Mouse (Mus musculus): ENCODE measurements at regions not wholly inside any gene's neighbourhood (a gene's known extent, or its start where the extent isn't known, plus 50 kb on each side); places are given as distances from the start of the nearest gene placed in this dataset.

DNA sequence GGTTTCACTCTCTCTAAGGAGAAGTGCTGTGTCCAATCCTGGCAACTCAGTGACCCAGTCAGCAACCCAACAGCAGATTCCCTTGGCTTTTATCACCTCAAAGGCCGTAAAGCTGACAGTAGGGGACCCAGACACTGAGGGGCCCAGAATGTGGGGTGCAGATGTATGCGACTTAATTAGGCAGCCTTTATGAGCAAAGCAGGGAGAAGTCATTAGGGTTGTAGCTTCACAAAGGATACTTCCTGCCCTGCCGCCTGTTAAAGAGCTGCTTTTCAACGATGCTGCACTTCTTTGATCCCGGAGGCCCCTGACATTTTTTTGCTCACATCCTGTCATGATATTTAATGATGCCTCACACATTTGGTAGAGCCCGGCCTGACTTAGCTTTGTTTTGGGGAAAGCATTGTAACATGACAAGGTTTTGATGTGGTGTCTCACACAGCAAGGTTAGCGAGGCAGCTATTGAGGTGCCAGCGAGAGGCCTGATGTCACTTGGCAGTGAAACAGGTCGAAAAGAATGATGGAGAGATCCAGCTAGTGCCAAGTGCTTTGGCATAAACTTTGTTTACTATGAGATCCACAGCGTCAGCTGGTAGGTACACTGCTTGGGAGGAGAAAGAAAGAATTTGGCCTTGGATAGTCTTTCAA is 240.2 kb downstream of the Slc4a3 start:
- Histone ChIP-seq H3K4me2 (no peak overlapping the region), H3K36me3 (no peaks in the 10 kb centered on the region), H3K9me3 (no peaks in the 10 kb centered on the region), H3K27ac (no peak overlapping the region), H3K27me3 (no peaks in the 10 kb centered on the region), H3K9ac (no peak overlapping the region), H3K4me3 (no peak overlapping the region), H3K4me1 (no peaks in the 10 kb centered on the region)
- ATAC-seq (ENCODE audit: borderline replicate concordance, extremely low read depth, low FRiP score, low TSS enrichment), result no peak
- WGBS, result 44% methylated on average over 10 of the region's 10 CpGs

DNA sequence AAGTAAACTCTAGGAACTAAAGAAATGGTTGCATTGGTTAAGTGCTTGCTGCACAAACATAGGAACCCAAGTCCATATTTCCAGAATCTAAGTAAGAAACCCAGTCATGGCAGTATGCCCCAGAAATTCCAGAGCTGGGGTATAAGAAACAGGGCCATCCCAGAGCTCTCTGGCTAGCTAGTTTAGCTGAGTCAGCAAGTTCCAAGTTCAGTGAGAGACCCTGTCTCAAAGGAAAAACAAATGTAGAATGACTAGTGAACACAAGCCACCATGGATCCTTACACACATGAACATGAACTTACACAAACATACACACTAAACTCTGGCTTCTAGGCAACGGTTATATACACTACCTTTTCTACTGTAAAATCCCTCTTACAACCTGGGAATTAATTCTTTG is 245.4 kb downstream of the Slc4a3 start:
- H3K27me3 ChIP-seq, result no peaks in the 10 kb centered on the region
- no peak overlapping the region for H3K4me3 ChIP-seq
- H3K36me3 ChIP-seq, result no peaks in the 10 kb centered on the region
- no peak overlapping the region for H3K27ac ChIP-seq
- no peak overlapping the region for H3K4me2 ChIP-seq
- no peaks in the 10 kb centered on the region for H3K4me1 ChIP-seq
- no peaks in the 10 kb centered on the region for H3K9me3 ChIP-seq
- 67% methylated on average over 1 of the region's 1 CpGs for WGBS
- ATAC-seq (ENCODE audit: borderline replicate concordance, extremely low read depth, low FRiP score, low TSS enrichment), result no peak
- no peak overlapping the region for H3K9ac ChIP-seq

DNA sequence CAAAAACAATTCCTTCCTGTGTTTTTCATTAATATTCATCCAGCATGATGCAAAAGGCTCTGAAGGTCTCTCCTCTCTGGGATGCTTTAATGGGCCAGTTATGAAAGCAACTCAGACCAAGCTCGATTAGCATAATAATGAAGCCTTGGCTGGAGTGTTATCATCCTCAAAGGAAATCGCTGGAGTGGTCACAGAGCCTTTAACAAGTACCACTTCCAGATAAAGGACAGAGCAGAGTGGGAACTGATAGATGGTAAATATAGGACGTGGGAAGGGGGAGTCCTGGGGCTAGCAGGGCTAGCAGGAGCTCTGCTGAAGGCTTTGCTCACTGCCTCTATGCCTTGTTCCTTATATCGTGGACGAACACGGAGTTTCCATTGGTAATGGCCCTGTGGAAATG is 251.7 kb downstream of the Slc4a3 start:
- no peak overlapping the region for H3K9ac ChIP-seq
- 47% methylated on average over 6 of the region's 6 CpGs for WGBS
- H3K4me3 ChIP-seq, result no peak overlapping the region
- H3K9me3 ChIP-seq, result no peaks in the 10 kb centered on the region
- H3K27me3 ChIP-seq, result no peaks in the 10 kb centered on the region
- H3K4me1 ChIP-seq, result peaks cover 10% of the 10 kb centered on the region
- ATAC-seq (ENCODE audit: borderline replicate concordance, extremely low read depth, low FRiP score, low TSS enrichment), result no peak
- H3K36me3 ChIP-seq, result no peaks in the 10 kb centered on the region
- no peak overlapping the region for H3K27ac ChIP-seq
- H3K4me2 ChIP-seq, result no peak overlapping the region

DNA sequence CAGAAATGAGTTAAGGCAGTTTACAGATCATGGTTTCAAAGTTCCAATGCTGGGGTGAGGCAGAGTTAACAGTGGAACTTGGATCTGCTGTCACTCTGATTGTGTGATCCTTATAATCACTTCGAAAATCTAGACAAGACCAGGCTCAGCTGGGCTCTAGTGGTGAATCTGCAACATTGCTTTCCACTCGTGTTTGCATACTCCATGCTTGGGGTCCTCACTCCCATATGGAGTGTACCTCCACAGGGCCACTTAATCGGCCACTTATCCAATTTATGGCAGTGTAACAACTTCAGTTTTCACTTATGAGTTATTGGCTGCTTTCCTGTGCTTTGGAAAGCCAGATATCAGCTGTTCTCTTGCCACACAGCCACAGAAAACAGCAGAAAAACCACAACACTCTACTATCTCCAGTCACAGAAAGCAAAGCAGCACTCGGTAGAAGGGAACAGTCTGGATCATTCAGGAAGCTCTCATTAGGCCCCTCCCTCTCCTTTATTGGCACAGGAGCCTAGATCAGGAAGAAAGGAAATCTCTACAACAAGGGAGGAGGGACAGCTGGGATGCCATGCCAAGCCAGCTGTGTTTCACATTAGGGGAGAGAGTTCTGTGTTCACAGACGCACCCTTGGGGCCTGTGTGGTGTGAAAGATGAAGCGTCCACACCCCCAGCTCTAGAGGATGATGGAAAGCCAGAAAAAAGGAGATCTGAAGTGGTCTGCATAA is 252.5 kb downstream of the Slc4a3 start:
- peak; percentile 65; the same call in 1 of the 2 replicates for ATAC-seq (ENCODE audit: borderline replicate concordance, extremely low read depth, low FRiP score, low TSS enrichment)
- no peaks in the 10 kb centered on the region for H3K9me3 ChIP-seq
- no peaks in the 10 kb centered on the region for H3K27me3 ChIP-seq
- H3K4me1 ChIP-seq, result peaks cover 10% of the 10 kb centered on the region
- H3K4me3 ChIP-seq, result no peak overlapping the region
- no peak overlapping the region for H3K4me2 ChIP-seq
- H3K36me3 ChIP-seq, result no peaks in the 10 kb centered on the region
- 0 out of 2 replicates have a peak overlapping the region, but pooled peaks have one; percentile 5 for H3K27ac ChIP-seq
- WGBS, result 40% methylated on average over 6 of the region's 6 CpGs
- H3K9ac ChIP-seq, result no peak overlapping the region

DNA sequence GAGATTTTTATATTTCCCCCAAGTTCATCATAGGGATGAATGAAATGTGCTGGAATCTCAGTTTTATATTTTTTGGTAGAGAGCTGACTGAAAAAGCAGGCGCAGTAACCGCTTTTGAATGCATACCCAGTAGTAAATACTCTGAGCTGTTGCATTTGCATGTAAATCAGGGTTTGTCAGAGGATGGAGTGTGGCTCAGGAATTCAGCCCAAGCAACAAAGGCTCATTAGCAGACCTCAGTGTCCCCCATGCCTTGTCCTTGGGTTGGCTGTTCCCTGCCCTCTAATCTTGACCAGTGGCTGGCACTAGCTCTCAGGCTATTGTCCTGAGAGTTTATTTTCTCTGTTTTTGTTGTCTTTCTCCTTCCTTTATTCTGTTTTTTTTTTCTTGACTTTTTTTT is 258.4 kb downstream of the Slc4a3 start:
- H3K4me2 ChIP-seq, result no peak overlapping the region
- H3K9ac ChIP-seq, result no peak overlapping the region
- no peaks in the 10 kb centered on the region for H3K4me1 ChIP-seq
- H3K4me3 ChIP-seq, result no peak overlapping the region
- H3K36me3 ChIP-seq, result no peaks in the 10 kb centered on the region
- H3K9me3 ChIP-seq, result no peaks in the 10 kb centered on the region
- WGBS, result 78% methylated on average over 2 of the region's 2 CpGs
- no peak for ATAC-seq (ENCODE audit: borderline replicate concordance, extremely low read depth, low FRiP score, low TSS enrichment)
- no peaks in the 10 kb centered on the region for H3K27me3 ChIP-seq
- H3K27ac ChIP-seq, result no peak overlapping the region

DNA sequence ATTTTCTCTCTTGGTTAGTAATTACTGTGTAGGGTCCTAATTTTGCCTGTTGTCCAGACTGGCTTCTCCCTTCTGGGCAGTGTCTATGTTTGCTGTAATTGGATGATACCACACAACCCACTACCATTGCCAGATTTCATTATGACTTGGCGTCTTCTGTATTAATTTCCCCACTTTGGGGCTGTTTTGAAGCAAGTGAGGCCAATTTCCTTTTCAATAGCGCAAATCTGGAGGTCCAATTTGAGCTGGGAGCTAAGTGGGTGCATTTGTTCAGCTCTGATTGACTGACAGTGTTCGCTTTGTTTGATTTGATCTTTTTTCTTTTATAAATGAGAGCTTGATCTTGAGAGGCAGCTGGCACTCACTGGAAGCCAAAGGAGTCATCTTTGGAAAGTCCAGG is 266.4 kb downstream of the Slc4a3 start:
- WGBS, result 76% methylated on average over 3 of the region's 3 CpGs
- Histone ChIP-seq H3K36me3 (no peaks in the 10 kb centered on the region), H3K4me2 (no peak overlapping the region), H3K9me3 (no peaks in the 10 kb centered on the region), H3K27me3 (no peaks in the 10 kb centered on the region), H3K27ac (no peak overlapping the region), H3K4me3 (no peak overlapping the region), H3K4me1 (no peaks in the 10 kb centered on the region), H3K9ac (no peak overlapping the region)
- no peak for ATAC-seq (ENCODE audit: borderline replicate concordance, extremely low read depth, low FRiP score, low TSS enrichment)

DNA sequence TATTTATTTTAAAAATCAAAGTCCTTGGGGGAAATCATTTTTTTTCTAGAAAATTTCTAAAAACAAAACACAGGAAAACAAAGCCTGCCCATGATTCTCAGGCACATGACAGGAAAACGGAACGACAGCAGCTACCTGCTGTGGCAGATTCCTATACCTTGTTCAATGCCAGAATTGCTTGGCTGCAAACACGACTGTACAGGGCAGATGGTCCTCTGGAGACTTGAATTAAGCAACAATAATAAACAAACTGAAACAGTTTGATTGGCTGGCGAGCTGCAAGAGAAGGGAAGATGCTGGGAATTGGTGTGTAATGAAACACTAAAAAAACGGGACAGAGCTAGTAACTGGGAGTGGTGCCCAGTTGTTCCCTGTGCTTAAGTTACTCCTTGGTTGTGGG is 280.1 kb downstream of the Slc4a3 start:
- no peaks in the 10 kb centered on the region for H3K4me1 ChIP-seq
- no peak overlapping the region for H3K4me3 ChIP-seq
- H3K27me3 ChIP-seq, result no peaks in the 10 kb centered on the region
- H3K9ac ChIP-seq, result no peak overlapping the region
- H3K4me2 ChIP-seq, result no peak overlapping the region
- ATAC-seq (ENCODE audit: borderline replicate concordance, extremely low read depth, low FRiP score, low TSS enrichment), result no peak
- H3K9me3 ChIP-seq, result no peaks in the 10 kb centered on the region
- H3K36me3 ChIP-seq, result no peaks in the 10 kb centered on the region
- H3K27ac ChIP-seq, result no peak overlapping the region
- WGBS, result 42% methylated on average over 5 of the region's 5 CpGs

DNA sequence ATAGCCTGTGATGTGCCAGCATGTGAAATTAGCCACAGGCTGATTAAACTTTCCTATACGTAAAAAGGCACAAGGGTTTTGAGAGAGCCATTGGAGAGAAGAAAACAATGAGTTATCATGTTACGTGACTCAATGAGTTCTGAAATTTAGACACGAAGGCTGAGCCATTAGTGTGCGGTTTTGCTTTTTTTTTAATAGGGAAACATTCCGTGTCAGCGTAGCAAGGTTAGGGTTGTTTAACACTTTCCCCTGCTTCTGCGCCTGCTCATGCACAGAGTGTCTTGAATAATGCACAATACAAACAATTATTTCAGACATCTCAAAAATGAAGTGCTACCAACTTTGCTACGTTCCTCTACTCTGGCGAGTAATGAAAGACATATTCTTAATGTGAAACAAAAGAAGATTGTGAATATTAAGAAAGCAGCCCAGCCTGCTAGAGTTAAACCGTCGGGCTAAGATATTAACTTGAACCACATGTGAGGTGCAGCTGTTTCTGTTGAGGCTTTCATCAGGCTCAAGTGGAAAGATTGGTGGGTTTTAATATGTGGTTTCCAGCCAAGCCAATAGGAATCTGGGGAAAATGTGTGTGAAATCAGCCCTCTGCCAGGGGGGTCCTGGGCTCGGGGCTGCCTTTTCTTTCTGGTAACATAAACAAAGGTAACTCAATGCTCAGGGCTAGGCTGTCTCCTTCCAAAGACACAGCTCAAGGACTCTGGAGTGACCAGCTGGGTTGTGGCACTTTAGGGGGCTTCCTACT is 287.2 kb downstream of the Slc4a3 start:
- no peaks in the 10 kb centered on the region for H3K36me3 ChIP-seq
- WGBS, result 22% methylated on average over 12 of the region's 12 CpGs

DNA sequence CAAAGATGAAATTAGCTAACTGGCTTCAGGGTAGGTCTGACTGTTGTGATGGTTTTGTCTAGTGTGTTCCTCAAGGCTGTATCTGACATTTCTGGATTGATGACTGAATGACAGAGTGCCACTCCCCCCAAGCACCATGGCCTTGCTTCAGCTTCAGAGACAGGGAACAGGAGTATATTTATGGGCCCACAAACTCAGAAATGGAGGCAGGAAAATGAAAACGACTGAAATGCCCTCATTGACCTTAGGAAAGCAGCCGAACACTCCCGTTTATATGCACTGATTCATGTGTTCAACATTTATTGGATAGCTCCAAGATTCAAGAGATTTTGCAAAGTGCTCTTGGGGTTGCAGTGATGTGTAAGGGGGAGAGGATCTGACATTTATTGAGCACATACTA is 288.3 kb downstream of the Slc4a3 start:
- Histone ChIP-seq H3K27ac (no peak overlapping the region), H3K4me2 (no peak overlapping the region), H3K9ac (no peak overlapping the region), H3K27me3 (no peaks in the 10 kb centered on the region), H3K4me1 (no peaks in the 10 kb centered on the region), H3K9me3 (no peaks in the 10 kb centered on the region), H3K36me3 (no peaks in the 10 kb centered on the region), H3K4me3 (no peak overlapping the region)
- ATAC-seq (ENCODE audit: borderline replicate concordance, extremely low read depth, low FRiP score, low TSS enrichment), result no peak
- WGBS, result 65% methylated on average over 3 of the region's 3 CpGs

More for the DNA sequence above, 287.2 kb downstream of the Slc4a3 start:
- no peak overlapping the region; the same call in 1 of the 2 replicates for H3K4me2 ChIP-seq
- no peak for ATAC-seq (ENCODE audit: borderline replicate concordance, extremely low read depth, low FRiP score, low TSS enrichment)
- H3K4me3 ChIP-seq, result no peak overlapping the region
- H3K27ac ChIP-seq, result no peak overlapping the region
- H3K27me3 ChIP-seq, result no peaks in the 10 kb centered on the region
- H3K4me1 ChIP-seq, result no peaks in the 10 kb centered on the region
- H3K9ac ChIP-seq, result no peak overlapping the region
- H3K9me3 ChIP-seq, result no peaks in the 10 kb centered on the region

DNA sequence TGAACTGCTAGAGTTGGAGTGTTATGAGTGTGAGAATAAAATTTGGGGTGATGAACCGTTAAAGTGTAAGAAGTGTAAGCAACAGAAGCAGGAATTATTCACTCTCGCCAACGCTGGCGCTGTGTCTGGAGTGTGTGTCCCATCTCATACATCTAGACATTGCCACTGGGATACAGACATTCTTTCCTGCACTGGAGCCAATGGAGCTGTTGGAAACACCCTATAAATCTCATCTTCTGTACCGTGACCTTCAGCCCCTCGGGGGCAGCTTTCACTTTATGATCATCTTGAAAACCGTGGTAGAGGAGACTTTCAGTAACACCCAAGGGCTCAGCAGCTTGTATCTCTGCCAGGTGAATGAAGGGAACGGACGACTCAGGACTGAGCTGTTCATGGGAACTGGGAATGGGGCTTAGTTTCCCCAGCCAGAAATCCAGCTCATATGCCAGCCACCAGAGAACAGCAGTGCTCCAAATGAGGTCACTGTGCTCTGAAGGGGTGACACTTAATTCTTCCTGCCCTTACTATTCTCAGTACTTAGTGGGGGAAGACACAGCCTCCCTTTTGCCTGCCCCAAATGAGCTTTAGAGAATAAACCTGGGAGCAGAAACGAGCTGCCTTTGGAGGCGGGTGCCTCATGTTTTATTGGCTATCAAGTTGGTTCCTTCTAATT is 293.6 kb downstream of the Slc4a3 start:
- WGBS, result 51% methylated on average over 11 of the region's 11 CpGs
- ATAC-seq (ENCODE audit: borderline replicate concordance, extremely low read depth, low FRiP score, low TSS enrichment), result no peak

DNA sequence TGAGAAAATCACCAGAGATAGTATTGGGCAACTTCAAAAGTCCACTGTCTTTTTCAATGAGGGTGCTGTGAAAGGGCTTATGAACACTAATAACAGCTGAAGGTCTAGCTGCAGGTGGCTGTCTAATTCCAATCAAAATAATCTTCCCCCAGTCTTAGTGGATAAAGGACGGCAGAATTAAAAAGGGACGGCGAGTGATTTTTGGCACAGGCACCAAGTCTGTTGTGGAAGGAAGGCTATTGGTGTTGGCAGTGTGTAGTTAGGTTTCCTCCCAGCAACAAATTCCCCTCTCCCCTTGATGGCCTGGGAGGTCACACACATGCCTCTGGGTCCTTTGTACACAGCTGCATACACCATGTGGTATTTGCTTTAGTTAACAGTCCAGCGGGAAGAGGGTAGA is 296.3 kb downstream of the Slc4a3 start:
- H3K4me3 ChIP-seq, result no peak overlapping the region
- no peaks in the 10 kb centered on the region for H3K27me3 ChIP-seq
- peaks cover 2% of the 10 kb centered on the region; the same call in 1 of the 2 replicates for H3K4me1 ChIP-seq
- no peak overlapping the region for H3K9ac ChIP-seq
- H3K36me3 ChIP-seq, result no peaks in the 10 kb centered on the region
- no peak for ATAC-seq (ENCODE audit: borderline replicate concordance, extremely low read depth, low FRiP score, low TSS enrichment)
- H3K4me2 ChIP-seq, result no peak overlapping the region
- H3K9me3 ChIP-seq, result no peaks in the 10 kb centered on the region
- WGBS, result 66% methylated on average over 4 of the region's 4 CpGs
- H3K27ac ChIP-seq, result no peak overlapping the region

More for the DNA sequence above, 293.6 kb downstream of the Slc4a3 start:
- H3K4me2 ChIP-seq, result no peak overlapping the region
- H3K9ac ChIP-seq, result no peak overlapping the region
- no peaks in the 10 kb centered on the region for H3K9me3 ChIP-seq
- H3K4me1 ChIP-seq, result no peaks in the 10 kb centered on the region
- H3K36me3 ChIP-seq, result no peaks in the 10 kb centered on the region
- no peaks in the 10 kb centered on the region for H3K27me3 ChIP-seq
- no peak overlapping the region for H3K27ac ChIP-seq
- no peak overlapping the region for H3K4me3 ChIP-seq

Measured in lung, embryonic 15.5 days (tissue).